Mouse (Mus musculus) G1E (cell line): ENCODE data around the gene Fbxo21.

Source experiments
- CTCF ChIP-seq: IDR thresholded peaks from 2 replicates; pipeline ENCODE4 v1.5.1; 2012; ENCODE audit warnings: low read depth, low read length, inconsistent platforms, mixed read lengths
- POLR2AphosphoS5 ChIP-seq: IDR thresholded peaks from 2 replicates; pipeline ENCODE4 v1.6.1; 2012; ENCODE audit warnings: low read depth, low read length, inconsistent platforms; ENCODE audit not compliant: insufficient replicate concordance

DNA sequence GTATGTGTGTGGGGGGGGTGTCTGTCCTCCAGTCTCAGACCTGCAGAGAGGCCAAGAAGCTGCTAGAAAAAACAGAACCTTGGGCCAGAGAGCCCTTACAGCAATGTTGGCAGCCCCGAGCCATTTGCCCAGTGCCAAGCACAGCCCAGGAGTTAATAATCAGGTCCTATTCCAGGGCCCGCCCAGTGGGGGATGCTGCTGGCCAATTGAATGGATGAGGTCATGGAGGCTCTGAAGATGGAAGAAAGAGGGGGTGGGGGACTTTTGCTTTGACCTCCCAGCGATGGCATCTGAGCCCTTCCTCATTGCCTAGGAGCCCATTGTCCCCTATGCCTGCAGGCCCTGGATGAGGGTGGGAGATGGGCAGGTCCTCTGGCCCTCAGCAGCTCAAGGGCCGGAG is 55.0 kb downstream of the Fbxo21 start:
- no peak for TF ChIP-seq POLR2AphosphoS5
- no peak for TF ChIP-seq CTCF
